Mouse (Mus musculus) neural tube, embryonic 11.5 days (tissue): ENCODE results near the gene Hoxa7. TPM values are rescaled to one million over a fixed set of nuclear protein-coding genes. Genes with fewer than 3 reads are reported as not detected.

Experiments used
- ATAC-seq: fragments of 200-750 bp; cut with Nextera tagmentation; 2 replicates; pipeline ENCODE4 v1.8.0; 2017; ENCODE audit warnings: moderate number of reproducible peaks, mild to moderate bottlenecking, moderate TSS enrichment, moderate library complexity; ENCODE audit not compliant: insufficient read depth, low FRiP score, low TSS enrichment
- DNase-seq: peaks from one replicate; pipeline ENCODE4 v3.0.0-alpha.2; 2015; ENCODE audit warnings: low spot score
- H3K27ac ChIP-seq: fragments of 300-500 bp; sonication (generic); 2 replicates; pipeline ENCODE4 v1.5.1; 2014; ENCODE audit warnings: low read depth, mild to moderate bottlenecking, low read length
- H3K27me3 ChIP-seq: fragments of 300-500 bp; sonication (generic); 2 replicates; pipeline ENCODE4 v1.6.1; 2014; ENCODE audit warnings: mild to moderate bottlenecking, low read length, mixed read lengths; ENCODE audit not compliant: control insufficient read depth, insufficient read depth
- H3K36me3 ChIP-seq: fragments of 300-500 bp; sonication (generic); 2 replicates; pipeline ENCODE4 v1.6.1; 2014; ENCODE audit warnings: mild to moderate bottlenecking, low read length, moderate library complexity, mixed read lengths; ENCODE audit not compliant: control insufficient read depth, insufficient read depth
- H3K4me1 ChIP-seq: fragments of 300-500 bp; sonication (generic); 2 replicates; pipeline ENCODE4 v1.6.1; 2014; ENCODE audit warnings: low read length, mixed read lengths; ENCODE audit not compliant: control insufficient read depth, insufficient read depth
- H3K4me2 ChIP-seq: fragments of 300-500 bp; sonication (generic); 2 replicates; pipeline ENCODE4 v1.6.1; 2014; ENCODE audit warnings: low read depth, mild to moderate bottlenecking, moderate library complexity
- H3K4me3 ChIP-seq: fragments of 300-500 bp; sonication (generic); 2 replicates; pipeline ENCODE4 v1.5.1; 2014; ENCODE audit warnings: low read depth, low read length
- H3K9ac ChIP-seq: fragments of 300-500 bp; sonication (generic); 2 replicates; pipeline ENCODE4 v1.6.1; 2014; ENCODE audit warnings: mild to moderate bottlenecking, low read length
- H3K9me3 ChIP-seq: fragments of 300-500 bp; sonication (generic); 2 replicates; pipeline ENCODE4 v1.6.1; 2016; ENCODE audit warnings: low read length; ENCODE audit not compliant: control insufficient read depth
- WGBS: fragments of 180-500 bp; shearing (Covaris S2); extraction: QIAGEN DNeasy Blood & Tissue Kit; methylation state at CpG from one replicate; pipeline ENCODE4 v1.1.7; 2014; 5-methylcytosine and 5-hydroxymethylcytosine counted together
- polyA plus RNA-seq: library from polyadenylated mRNA; unstranded; fragments of >200 nt; fragmentation: Nextera tagmentation; extraction: Ambion mirVana; gene quantifications from 2 replicates; pipeline ENCODE4 v1.2.1, GENCODE M21; 2014

Hoxa7 gene
- polyA plus RNA-seq, 1 experiment from 2014 or later: 61.2 TPM

DNA sequence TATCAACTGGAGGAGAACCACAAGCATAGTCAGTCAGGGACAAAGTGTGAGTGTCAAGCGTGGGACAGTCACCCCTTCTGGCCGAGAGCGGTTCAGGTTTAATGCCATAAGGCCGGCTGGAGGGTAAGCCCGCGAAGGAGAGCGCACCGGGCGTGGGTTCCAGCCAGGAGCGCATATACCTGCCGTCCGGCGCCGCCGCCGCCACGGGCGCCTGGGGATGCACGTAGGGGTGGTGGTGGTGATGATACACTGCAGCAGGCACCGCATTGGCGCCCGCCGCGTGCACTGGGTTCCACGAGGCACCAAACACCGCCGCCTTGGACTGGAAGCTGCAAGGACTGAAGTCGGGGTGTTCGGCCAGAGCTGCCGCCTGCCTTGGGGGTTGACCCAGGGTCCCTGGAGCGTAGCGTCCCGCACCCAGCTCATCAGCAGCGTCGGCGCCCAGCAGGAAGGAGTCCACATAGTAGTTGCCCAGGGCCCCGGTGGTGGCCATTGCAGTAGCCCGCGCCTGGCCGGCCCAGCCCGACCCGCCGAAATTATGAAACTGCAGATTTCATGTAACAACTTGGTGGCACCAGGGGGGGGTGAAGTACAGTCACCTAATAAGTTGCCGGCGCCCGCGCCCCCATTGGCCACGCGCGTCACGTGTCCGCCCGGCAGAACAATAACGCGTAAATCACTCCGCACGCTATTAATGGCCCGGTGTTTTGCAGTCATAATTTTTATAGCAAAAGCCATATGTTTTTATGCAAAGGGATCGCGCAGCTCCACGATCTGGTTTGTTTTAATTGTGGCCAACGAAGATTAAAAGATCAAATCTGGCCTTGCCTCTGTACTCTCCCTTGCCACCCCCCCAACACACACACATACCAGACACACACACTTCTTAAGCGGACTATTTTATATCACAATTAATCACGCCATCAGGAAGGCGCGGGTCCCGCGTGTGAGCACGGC is 4.2 kb upstream of the Hoxa7 start:
- H3K4me3 ChIP-seq: peak overlapping the region; percentile 87
- H3K27me3 ChIP-seq: peaks cover 21% of the 10 kb centered on the region; the same call in 1 of the 2 replicates
- peak; percentile 67 for DNase-seq
- no peaks in the 10 kb centered on the region for H3K36me3 ChIP-seq
- WGBS: 1% methylated on average over 69 of the region's 69 CpGs
- peak; percentile 29; the same call in 1 of the 2 replicates for ATAC-seq
- H3K4me1 ChIP-seq: peaks cover 6% of the 10 kb centered on the region
- H3K27ac ChIP-seq: peak overlapping the region; percentile 100
- peak overlapping the region; percentile 99 for H3K9ac ChIP-seq
- peak overlapping the region; percentile 99 for H3K4me2 ChIP-seq
- H3K9me3 ChIP-seq: no peaks in the 10 kb centered on the region

DNA sequence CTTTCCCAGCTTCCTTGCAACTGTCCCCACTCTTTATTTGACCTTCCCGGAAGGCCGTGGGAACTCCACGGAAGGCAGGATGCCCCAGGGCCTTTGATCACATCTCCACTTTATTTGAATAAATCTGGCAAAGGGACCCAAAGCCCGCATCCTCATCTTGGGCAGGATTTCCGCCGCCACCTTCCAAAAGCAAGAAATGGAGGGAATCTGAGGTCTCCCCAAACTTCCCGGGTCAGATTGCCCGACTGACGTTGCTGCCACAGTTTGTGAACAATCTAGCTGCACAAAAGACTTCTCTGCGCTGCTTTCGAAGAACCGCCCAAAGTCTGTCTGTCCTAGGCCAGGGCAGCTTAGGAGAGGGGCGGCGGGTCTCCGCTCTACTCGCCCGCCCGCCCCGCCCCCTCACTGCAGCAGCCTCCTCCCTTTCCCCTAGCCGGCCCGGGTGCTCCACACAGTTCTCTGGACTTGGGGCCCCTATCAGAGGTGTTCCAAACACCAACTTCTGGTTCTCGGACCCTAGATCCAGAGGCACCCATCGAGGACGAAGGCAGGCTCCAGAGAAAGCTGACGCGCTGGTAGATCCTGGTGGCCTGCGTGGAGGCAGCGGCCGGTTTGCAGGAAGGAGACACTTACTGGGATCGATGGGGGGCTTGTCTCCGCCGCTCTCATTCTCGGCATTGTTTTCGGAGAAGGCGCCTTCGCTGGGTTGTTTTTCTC is 3.4 kb upstream of the Hoxa7 start:
- peak overlapping the region; percentile 99 for H3K4me2 ChIP-seq
- peaks cover 6% of the 10 kb centered on the region for H3K4me1 ChIP-seq
- H3K9ac ChIP-seq: peak overlapping the region; percentile 99
- peak overlapping the region; percentile 100 for H3K27ac ChIP-seq
- H3K9me3 ChIP-seq: no peaks in the 10 kb centered on the region
- H3K4me3 ChIP-seq: peak overlapping the region; percentile 87
- peaks cover 21% of the 10 kb centered on the region; the same call in 1 of the 2 replicates for H3K27me3 ChIP-seq
- H3K36me3 ChIP-seq: no peaks in the 10 kb centered on the region
- ATAC-seq (no peak), DNase-seq (no peak)
- under 1% methylated on average over 36 of the region's 36 CpGs for WGBS

DNA sequence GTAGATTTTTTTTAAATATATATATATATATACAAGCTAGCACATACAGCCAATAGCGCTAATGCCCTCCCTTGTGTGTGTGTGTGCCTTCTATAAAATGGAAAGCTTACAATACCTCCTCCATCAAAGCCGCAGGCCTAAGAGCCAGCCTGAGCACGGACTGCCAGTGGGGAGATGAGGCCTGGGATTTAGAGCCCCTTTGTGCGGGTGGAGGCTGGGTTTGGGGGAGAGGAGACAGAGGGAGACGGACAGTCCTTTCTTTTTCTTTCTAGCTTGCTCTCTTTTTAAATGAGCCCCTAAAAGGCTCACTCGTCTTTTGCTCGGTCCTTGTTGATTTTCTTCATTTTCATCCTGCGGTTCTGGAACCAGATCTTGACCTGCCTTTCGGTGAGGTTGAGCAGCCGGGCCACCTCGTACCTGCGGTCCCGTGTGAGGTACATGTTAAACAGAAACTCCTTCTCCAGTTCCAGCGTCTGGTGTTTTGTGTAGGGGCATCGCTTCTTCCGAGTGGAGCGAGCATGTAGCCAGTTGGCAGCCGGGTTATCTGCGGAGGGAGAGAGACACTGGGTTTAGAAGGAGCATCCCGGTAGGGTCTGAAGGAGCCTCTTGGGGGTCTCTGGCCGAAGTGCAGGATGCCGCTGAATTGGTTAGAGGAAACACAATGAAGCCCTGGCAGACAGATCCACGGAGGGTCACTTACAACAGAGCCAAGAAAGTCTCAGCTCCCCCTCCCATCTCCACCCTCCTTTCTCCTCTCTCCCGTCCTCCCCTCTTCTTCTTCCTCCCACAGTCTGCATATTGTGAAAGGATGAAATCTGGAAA is 2.5 kb upstream of the Hoxa7 start:
- Histone ChIP-seq H3K36me3 (no peaks in the 10 kb centered on the region), H3K27me3 (peaks cover 18% of the 10 kb centered on the region; the same call in 1 of the 2 replicates), H3K9me3 (no peaks in the 10 kb centered on the region), H3K4me3 (peak overlapping the region; percentile 87), H3K9ac (peak overlapping the region; percentile 99), H3K4me2 (peak overlapping the region; percentile 99), H3K4me1 (peaks cover 9% of the 10 kb centered on the region), H3K27ac (peak overlapping the region; percentile 100)
- ATAC-seq: no peak
- under 1% methylated on average over 24 of the region's 24 CpGs for WGBS
- DNase-seq: peak; percentile 68

DNA sequence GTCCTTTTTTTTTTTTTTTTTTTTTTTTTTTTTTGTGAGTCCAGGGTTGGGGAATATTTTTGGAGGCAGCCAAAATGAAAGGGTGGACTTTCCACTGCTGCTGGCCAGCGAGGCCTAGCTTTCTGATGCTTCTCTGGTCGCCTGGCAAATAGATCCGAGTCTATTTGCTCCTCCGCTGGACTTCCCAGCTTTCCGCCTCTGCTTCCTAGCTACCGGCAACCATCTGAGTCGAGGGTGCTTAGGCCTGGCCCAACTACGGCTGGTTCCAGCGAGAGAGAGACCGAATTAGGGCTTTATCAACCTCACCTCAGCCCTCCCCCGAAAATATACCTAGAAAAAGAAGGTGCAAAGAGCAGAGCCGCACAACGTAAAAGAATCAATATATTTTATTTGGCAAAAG is 1.1 kb upstream of the Hoxa7 start:
- WGBS: 2% methylated on average over 13 of the region's 13 CpGs
- Histone ChIP-seq H3K4me2 (peak overlapping the region; percentile 99), H3K27ac (peak overlapping the region; percentile 100), H3K9me3 (no peaks in the 10 kb centered on the region), H3K9ac (peak overlapping the region; percentile 99), H3K27me3 (peaks cover 16% of the 10 kb centered on the region; the same call in 1 of the 2 replicates), H3K4me3 (peak overlapping the region; percentile 87), H3K4me1 (peaks cover 14% of the 10 kb centered on the region), H3K36me3 (no peaks in the 10 kb centered on the region)
- ATAC-seq: no peak
- DNase-seq: no peak

DNA sequence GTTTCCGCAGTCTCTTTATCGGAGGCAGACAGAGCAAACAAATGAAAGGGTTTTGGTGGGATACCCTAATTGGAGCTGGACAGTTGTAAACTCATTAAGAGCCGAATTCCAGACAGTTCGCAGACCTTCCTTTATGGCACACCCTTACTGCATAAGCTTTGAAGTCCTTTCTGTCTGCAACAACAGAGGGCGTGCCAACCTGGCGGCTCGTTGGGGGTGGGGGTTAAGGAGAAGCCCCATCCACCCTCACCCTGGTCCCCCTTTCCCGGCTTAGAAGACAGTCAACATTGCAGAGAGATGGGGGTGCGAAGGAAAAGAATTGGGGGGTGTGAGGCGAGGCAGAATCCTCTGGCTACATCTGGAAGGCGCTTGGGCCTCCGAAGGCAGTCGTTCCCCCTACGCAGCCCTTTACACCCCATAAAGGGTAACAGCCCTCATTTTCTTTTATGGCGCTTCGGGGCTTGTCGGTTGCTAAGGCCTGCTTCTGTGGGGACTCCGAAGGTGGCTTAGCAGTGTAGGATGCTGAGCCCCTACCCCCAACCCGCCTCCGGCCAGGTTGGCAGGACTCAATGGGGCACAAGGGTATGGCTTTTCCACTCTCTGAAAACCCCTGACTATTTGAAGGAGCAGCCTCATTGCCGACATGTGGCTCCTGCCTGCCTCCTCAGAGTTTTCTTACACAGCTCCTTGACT is 485 bp upstream of the Hoxa7 start:
- H3K4me2 ChIP-seq: peak overlapping the region; percentile 99
- WGBS: 2% methylated on average over 21 of the region's 21 CpGs
- H3K4me3 ChIP-seq: peak overlapping the region; percentile 87

DNA sequence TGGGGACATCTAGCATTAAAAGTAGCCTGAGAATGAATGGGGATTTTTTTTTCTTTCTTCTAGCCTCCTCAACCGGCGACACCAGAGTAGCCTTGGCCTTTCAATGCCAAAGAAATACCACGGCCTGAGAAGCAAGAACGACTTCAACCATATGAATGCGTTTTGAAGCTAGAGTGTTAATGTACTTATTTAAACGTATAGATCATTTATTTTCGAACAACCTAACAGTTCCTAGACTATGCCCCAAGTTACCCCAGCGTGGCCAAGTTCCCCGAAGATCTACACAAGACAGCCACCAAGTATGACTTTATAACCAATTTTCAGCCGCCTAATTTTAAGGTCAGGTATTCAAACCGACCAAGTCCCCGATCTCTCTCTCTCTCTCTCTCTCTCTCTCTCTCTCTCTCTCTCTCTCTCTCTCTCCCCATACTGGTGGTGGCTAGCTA is 766 bp downstream of the Hoxa7 start:
- H3K9me3 ChIP-seq: no peaks in the 10 kb centered on the region
- DNase-seq (no peak), ATAC-seq (no peak)
- H3K4me1 ChIP-seq: peaks cover 15% of the 10 kb centered on the region
- peaks cover 17% of the 10 kb centered on the region; the same call in 1 of the 2 replicates for H3K27me3 ChIP-seq
- WGBS: 3% methylated on average over 12 of the region's 12 CpGs
- H3K9ac ChIP-seq: peak overlapping the region; percentile 99
- peak overlapping the region; percentile 100 for H3K27ac ChIP-seq
- H3K4me2 ChIP-seq: peak overlapping the region; percentile 99
- no peaks in the 10 kb centered on the region for H3K36me3 ChIP-seq
- H3K4me3 ChIP-seq: peak overlapping the region; percentile 87

More for the DNA sequence above, 485 bp upstream of the Hoxa7 start:
- DNase-seq: no peak
- ATAC-seq: peak; percentile 29
- Histone ChIP-seq H3K9ac (peak overlapping the region; percentile 99), H3K9me3 (no peaks in the 10 kb centered on the region), H3K27ac (peak overlapping the region; percentile 100), H3K27me3 (0 out of 2 replicates have a peak, but pooled peaks cover 15% of the 10 kb centered on the region), H3K36me3 (no peaks in the 10 kb centered on the region), H3K4me1 (peaks cover 15% of the 10 kb centered on the region)

DNA sequence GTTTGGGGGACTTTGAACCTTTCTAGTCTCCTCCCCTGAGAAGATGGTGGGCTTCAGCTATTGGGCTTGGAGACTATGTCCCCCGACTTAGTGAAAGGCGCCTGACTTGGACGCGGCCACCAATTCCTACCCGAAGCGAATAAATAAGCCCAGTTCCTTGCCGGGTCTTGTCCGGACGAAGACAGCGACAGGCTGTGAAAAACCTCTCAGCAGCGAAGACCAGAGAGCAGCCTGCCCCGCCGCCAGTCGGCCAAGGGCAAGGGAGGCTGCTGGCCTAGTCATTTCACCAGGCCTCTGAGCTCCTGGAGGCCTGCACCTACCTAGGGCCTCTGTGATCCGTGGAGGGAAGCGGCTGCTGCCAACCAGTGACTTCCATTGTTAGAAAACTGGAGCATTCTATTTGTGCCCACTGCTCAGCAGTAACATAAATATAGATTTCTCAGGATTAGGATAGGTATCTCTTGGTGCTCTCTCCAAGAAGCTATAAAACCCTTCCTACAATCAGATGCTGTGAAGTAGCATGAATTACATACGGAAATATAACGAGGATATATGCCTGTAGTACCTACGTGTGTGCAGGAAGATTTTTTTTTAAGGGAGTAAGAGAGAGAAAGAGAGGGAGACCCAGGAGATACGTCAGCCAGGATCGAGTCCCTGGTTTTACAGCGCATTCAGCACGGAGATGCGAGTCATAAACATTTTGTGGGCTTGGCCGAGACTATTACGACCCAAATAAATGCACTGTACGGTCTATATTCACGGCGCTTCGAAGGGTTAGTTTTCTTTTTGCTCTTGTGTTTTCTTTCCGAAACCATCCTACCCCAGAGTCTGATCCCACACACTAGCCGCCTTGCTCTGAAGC is 1.4 kb downstream of the Hoxa7 start:
- WGBS: 6% methylated on average over 32 of the region's 32 CpGs
- DNase-seq (peak; percentile 60), ATAC-seq (no peak)
- peak overlapping the region; percentile 99 for H3K4me2 ChIP-seq
- peaks cover 13% of the 10 kb centered on the region; the same call in 1 of the 2 replicates for H3K27me3 ChIP-seq
- H3K9ac ChIP-seq: peak overlapping the region; percentile 99
- H3K27ac ChIP-seq: peak overlapping the region; percentile 100
- H3K4me1 ChIP-seq: peaks cover 15% of the 10 kb centered on the region
- H3K9me3 ChIP-seq: no peaks in the 10 kb centered on the region
- H3K36me3 ChIP-seq: no peaks in the 10 kb centered on the region
- peak overlapping the region; percentile 87 for H3K4me3 ChIP-seq
